Mouse (Mus musculus) embryonic facial prominence, embryonic 14.5 days (tissue): ENCODE results near the gene Tmcc2. TPM values are rescaled to one million over a fixed set of nuclear protein-coding genes. Genes with fewer than 3 reads are reported as not detected.

Experiments used
- ATAC-seq: fragments of 200-750 bp; cut with Nextera tagmentation; 2 replicates; pipeline ENCODE4 v1.8.0; 2017; ENCODE audit warnings: low read depth, moderate number of reproducible peaks, moderate TSS enrichment
- DNase-seq: peaks from one replicate; pipeline ENCODE4 v3.0.0-alpha.2; 2015; ENCODE audit warnings: low spot score
- H3K27ac ChIP-seq: fragments of 300-500 bp; sonication (generic); replicated peaks from 2 replicates; pipeline ENCODE4 v1.5.1; 2014; ENCODE audit warnings: low read depth, mild to moderate bottlenecking, low read length, moderate library complexity
- H3K27me3 ChIP-seq: fragments of 300-500 bp; sonication (generic); replicated peaks from 2 replicates; pipeline ENCODE4 v1.6.1; 2014; ENCODE audit warnings: low read length; ENCODE audit not compliant: control insufficient read depth, insufficient read depth
- H3K36me3 ChIP-seq: fragments of 300-500 bp; sonication (generic); 2 replicates; pipeline ENCODE4 v1.6.1; 2014; ENCODE audit warnings: low read length, mixed read lengths; ENCODE audit not compliant: control insufficient read depth, insufficient read depth
- H3K4me1 ChIP-seq: fragments of 300-500 bp; sonication (generic); 2 replicates; pipeline ENCODE4 v1.6.1; 2014; ENCODE audit warnings: antibody characterized with exemption, low read length; ENCODE audit not compliant: control insufficient read depth, insufficient read depth
- H3K4me2 ChIP-seq: fragments of 300-500 bp; sonication (generic); 2 replicates; pipeline ENCODE4 v1.6.1; 2014; ENCODE audit warnings: low read depth, mild to moderate bottlenecking, low read length, moderate library complexity, mixed read lengths
- H3K4me3 ChIP-seq: fragments of 300-500 bp; sonication (generic); 2 replicates; pipeline ENCODE4 v1.5.1; 2014; ENCODE audit warnings: low read depth, mild to moderate bottlenecking, low read length
- H3K9ac ChIP-seq: fragments of 300-500 bp; sonication (generic); 2 replicates; pipeline ENCODE4 v1.6.1; 2014; ENCODE audit warnings: low read depth, mild to moderate bottlenecking, low read length, moderate library complexity, mixed read lengths
- H3K9me3 ChIP-seq: fragments of 300-500 bp; sonication (generic); 2 replicates; pipeline ENCODE4 v1.6.1; 2016; ENCODE audit warnings: low read length; ENCODE audit not compliant: control insufficient read depth
- WGBS: fragments of 180-500 bp; shearing (Covaris S2); extraction: QIAGEN DNeasy Blood & Tissue Kit; methylation state at CpG from one replicate; pipeline ENCODE4 v1.1.7; 2014; 5-methylcytosine and 5-hydroxymethylcytosine counted together
- polyA plus RNA-seq: library from polyadenylated mRNA; unstranded; fragments of >200 nt; fragmentation: Nextera tagmentation; extraction: Ambion mirVana; gene quantifications from 2 replicates; pipeline ENCODE4 v1.2.1, GENCODE M21; 2014

The Tmcc2 gene
- polyA plus RNA-seq: 10.2 and 11.6 TPM in 2 replicates

- peak within 1 kb of the TSS; percentile 73 for H3K4me2 ChIP-seq
- H3K4me1 ChIP-seq: peaks cover 22% of the 10 kb centered on the region
- peak; percentile 34 for DNase-seq
- WGBS: under 1% methylated on average over 41 of the region's 50 CpGs
- no peaks in the 10 kb centered on the region for H3K9me3 ChIP-seq
- no peaks in the 10 kb centered on the region for H3K27me3 ChIP-seq
- H3K4me3 ChIP-seq: peak within 1 kb of the TSS; percentile 79
- H3K9ac ChIP-seq: peak within 1 kb of the TSS; percentile 93
- peak within 1 kb of the TSS; percentile 84 for H3K27ac ChIP-seq
- no peaks in the 10 kb centered on the region for H3K36me3 ChIP-seq
- peak; percentile 5; the same call in 1 of the 2 replicates for ATAC-seq
Measured at GRCm38 (mm10) chr1:132390691-132391579, at the start of gene Tmcc2. TSS of gene Tmcc2 (minus strand) at chr1:132391281.

DNA sequence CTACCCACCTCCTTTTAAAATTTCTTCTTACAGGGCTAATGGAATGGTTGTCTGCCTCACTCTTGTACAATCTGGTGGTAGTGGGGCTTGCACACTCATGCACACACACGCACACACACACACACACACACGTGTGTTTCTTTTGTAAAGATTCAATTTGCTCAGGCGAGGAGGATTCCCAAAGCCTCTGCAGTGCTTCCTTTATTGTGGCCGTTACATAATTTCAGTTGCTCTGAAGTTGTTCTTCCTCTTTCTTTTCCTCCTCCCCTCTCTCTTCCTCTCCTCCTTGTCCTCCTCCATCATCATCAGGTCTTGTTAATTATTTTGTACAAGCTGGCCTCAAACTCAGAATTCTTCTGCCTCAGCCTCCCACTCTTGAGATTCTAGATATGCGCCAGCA, 46.3 kb upstream of the Tmcc2 start:
- DNase-seq (no peak), ATAC-seq (no peak)
- peaks cover 54% of the 10 kb centered on the region for H3K36me3 ChIP-seq
- H3K4me3 ChIP-seq: no peak overlapping the region
- H3K9ac ChIP-seq: no peak overlapping the region
- no peaks in the 10 kb centered on the region for H3K9me3 ChIP-seq
- no peaks in the 10 kb centered on the region for H3K27me3 ChIP-seq
- 71% methylated on average over 5 of the region's 5 CpGs for WGBS
- no peak overlapping the region for H3K4me2 ChIP-seq
- H3K27ac ChIP-seq: no peak overlapping the region
- no peaks in the 10 kb centered on the region; the same call in 1 of the 2 replicates for H3K4me1 ChIP-seq

DNA sequence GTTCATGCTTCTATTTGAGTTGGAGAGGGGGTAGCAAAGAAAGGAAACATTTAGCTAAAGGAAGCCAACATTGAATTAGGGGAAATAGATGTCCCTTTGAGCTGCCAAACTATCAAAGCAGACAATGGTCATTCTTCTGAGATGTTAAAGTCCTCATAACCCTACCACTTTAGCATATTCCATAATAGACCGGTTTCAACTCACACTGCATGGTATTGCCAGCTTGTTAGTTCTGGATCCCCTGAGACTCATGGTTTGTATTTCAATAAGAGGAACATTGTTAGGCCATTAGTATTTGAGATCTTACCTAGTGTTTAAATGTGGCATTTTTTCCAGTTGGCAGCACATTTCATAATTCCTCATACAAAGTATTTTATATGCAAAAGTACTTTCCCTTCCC, 45.9 kb upstream of the Tmcc2 start:
- Histone ChIP-seq H3K36me3 (peaks cover 50% of the 10 kb centered on the region), H3K9me3 (no peaks in the 10 kb centered on the region), H3K27ac (no peak overlapping the region), H3K4me3 (no peak overlapping the region), H3K4me2 (no peak overlapping the region), H3K9ac (no peak overlapping the region), H3K27me3 (no peaks in the 10 kb centered on the region), H3K4me1 (no peaks in the 10 kb centered on the region; the same call in 1 of the 2 replicates)
- WGBS: 75% methylated on average over 1 of the region's 1 CpGs
- DNase-seq (peak; percentile 35), ATAC-seq (peak; percentile 70; the same call in 1 of the 2 replicates)

DNA sequence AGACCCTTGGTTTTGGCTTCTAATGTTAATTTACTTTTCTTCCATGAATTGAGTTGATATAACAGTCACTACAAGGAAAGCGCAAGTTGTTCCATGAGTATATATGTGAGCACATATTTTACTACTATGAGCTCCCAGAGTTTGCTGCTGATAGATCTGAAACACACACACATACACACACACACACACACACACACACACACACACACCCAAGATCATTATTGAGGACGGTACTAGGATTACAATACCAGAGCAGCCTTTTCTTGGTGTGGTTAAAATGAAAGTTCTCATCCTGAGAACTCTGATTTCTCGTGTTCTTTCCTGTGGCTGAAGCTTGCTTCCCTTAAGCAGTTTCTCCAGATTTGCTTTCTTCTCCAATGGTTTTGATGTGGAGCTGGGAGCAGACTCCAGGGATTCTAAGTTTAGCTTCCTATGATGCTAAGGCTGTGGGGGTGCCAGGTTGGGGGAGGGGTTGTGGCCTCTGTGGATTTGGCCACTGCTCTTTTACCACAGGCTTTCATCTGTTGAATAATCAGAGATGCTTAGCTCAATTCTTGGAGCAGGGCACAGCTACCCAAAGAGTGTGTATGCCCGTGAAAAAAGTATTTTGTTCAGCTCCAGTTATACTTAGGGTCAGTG, 45.4 kb upstream of the Tmcc2 start:
- WGBS: 62% methylated on average over 4 of the region's 4 CpGs
- Histone ChIP-seq H3K9ac (no peak overlapping the region), H3K27ac (peak overlapping the region; percentile 63), H3K9me3 (no peaks in the 10 kb centered on the region), H3K4me3 (no peak overlapping the region), H3K27me3 (no peaks in the 10 kb centered on the region), H3K36me3 (peaks cover 45% of the 10 kb centered on the region), H3K4me1 (peaks cover 4% of the 10 kb centered on the region; the same call in 1 of the 2 replicates), H3K4me2 (no peak overlapping the region)
- DNase-seq: peak; percentile 50
- peak; percentile 47; the same call in 1 of the 2 replicates for ATAC-seq

- Histone ChIP-seq H3K27me3 (no peaks in the 10 kb centered on the region), H3K4me1 (peaks cover 5% of the 10 kb centered on the region; the same call in 1 of the 2 replicates), H3K9me3 (no peaks in the 10 kb centered on the region), H3K4me2 (no peak overlapping the region), H3K36me3 (peaks cover 26% of the 10 kb centered on the region), H3K27ac (no peak overlapping the region), H3K4me3 (no peak overlapping the region), H3K9ac (no peak overlapping the region)
- no peak for DNase-seq
- WGBS: 91% methylated on average over 12 of the region's 12 CpGs
- no peak for ATAC-seq
Measured at GRCm38 (mm10) chr1:132434032-132434431, 43.0 kb upstream of the Tmcc2 start.

DNA sequence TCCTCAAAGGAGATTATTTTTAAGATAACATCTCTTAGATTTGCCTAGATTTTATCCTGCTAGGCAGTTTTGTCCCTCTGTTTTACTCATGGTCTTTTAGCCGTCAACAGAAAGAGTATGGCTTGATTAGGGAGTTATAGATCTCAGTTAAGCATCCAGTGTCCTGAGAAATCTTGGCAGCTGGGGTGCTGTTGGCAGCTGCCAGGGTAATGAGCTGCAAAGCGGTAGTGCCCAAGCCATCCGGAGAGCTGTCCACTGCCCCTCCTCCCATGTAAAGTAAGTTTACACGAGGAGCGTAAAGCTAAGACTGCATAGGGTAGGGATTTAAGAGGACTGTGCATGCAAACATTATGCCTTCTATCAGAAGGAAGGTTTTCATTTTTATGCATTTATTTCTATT, 42.3 kb upstream of the Tmcc2 start:
- no peak overlapping the region for H3K9ac ChIP-seq
- no peak overlapping the region for H3K4me2 ChIP-seq
- H3K9me3 ChIP-seq: no peaks in the 10 kb centered on the region
- DNase-seq (no peak), ATAC-seq (no peak)
- no peak overlapping the region for H3K27ac ChIP-seq
- H3K36me3 ChIP-seq: peaks cover 25% of the 10 kb centered on the region
- no peak overlapping the region for H3K4me3 ChIP-seq
- H3K4me1 ChIP-seq: peaks cover 5% of the 10 kb centered on the region; the same call in 1 of the 2 replicates
- H3K27me3 ChIP-seq: no peaks in the 10 kb centered on the region
- 70% methylated on average over 5 of the region's 5 CpGs for WGBS

DNA sequence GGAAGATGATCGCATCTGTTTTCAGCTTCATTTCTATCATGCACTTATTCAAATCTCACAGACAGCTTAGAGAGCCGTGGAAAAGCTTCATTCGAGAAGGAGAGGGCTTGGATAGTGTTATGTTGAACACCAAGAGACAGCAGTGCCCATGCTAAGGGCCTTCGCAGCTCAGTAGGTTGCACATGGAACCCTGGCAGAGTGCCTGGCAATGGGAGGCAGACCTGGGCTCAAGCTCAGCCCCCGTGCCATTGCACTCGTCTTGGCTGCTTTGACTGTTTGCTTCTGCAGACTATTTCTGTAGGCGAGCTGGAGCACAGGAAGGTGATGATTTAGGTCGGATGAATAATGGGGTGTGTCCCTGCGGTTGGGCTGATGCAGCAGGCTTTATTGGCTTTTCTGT, 40.6 kb upstream of the Tmcc2 start:
- no peak for ATAC-seq
- Histone ChIP-seq H3K36me3 (peaks cover 17% of the 10 kb centered on the region), H3K4me1 (peaks cover 5% of the 10 kb centered on the region; the same call in 1 of the 2 replicates), H3K9me3 (no peaks in the 10 kb centered on the region), H3K27me3 (no peaks in the 10 kb centered on the region), H3K4me2 (no peak overlapping the region), H3K4me3 (no peak overlapping the region), H3K9ac (no peak overlapping the region), H3K27ac (no peak overlapping the region)
- peak; percentile 19 for DNase-seq
- WGBS: 68% methylated on average over 9 of the region's 9 CpGs

GRCm38 (mm10) chr1:132430818-132431217, 39.7 kb upstream of the Tmcc2 start:
- DNase-seq (peak; percentile 38), ATAC-seq (peak; percentile 50; the same call in 1 of the 2 replicates)
- no peaks in the 10 kb centered on the region for H3K9me3 ChIP-seq
- H3K4me1 ChIP-seq: peaks cover 5% of the 10 kb centered on the region; the same call in 1 of the 2 replicates
- H3K4me2 ChIP-seq: no peak overlapping the region
- 39% methylated on average over 3 of the region's 3 CpGs for WGBS
- H3K36me3 ChIP-seq: peaks cover 14% of the 10 kb centered on the region
- 0 out of 2 replicates have a peak overlapping the region, but pooled peaks have one; percentile 14 for H3K9ac ChIP-seq
- H3K27me3 ChIP-seq: no peaks in the 10 kb centered on the region
- H3K4me3 ChIP-seq: no peak overlapping the region
- no peak overlapping the region for H3K27ac ChIP-seq
